Mouse (Mus musculus) forebrain, embryonic 10.5 days (tissue): ENCODE data around the gene Dnah2. TPM values are rescaled to one million over a fixed set of nuclear protein-coding genes. Genes with fewer than 3 reads are reported as not detected.

ENCODE experiments used
- DNase-seq: peaks from one replicate; pipeline ENCODE4 v3.0.0-alpha.2; 2017; ENCODE audit warnings: low spot score; ENCODE audit errors: extremely low spot score
- H3K27ac ChIP-seq: fragments of 300-500 bp; sonication (generic); 2 replicates; pipeline ENCODE4 v1.5.1; 2016; ENCODE audit warnings: mild to moderate bottlenecking
- H3K27me3 ChIP-seq: fragments of 300-500 bp; sonication (generic); 2 replicates; pipeline ENCODE4 v1.6.1; 2016; ENCODE audit warnings: mild to moderate bottlenecking; ENCODE audit not compliant: poor library complexity, severe bottlenecking
- H3K36me3 ChIP-seq: fragments of 300-500 bp; sonication (generic); replicated peaks from 2 replicates; pipeline ENCODE4 v1.6.1; 2016; ENCODE audit warnings: mild to moderate bottlenecking, moderate library complexity
- H3K4me1 ChIP-seq: fragments of 300-500 bp; sonication (generic); 2 replicates; pipeline ENCODE4 v1.6.1; 2016
- H3K4me3 ChIP-seq: fragments of 300-500 bp; sonication (generic); 2 replicates; pipeline ENCODE4 v1.5.1; 2016; ENCODE audit warnings: mild to moderate bottlenecking, moderate library complexity
- H3K9me3 ChIP-seq: fragments of 300-500 bp; sonication (generic); 2 replicates; pipeline ENCODE4 v1.6.1; 2016; ENCODE audit warnings: mild to moderate bottlenecking, moderate library complexity
- WGBS: fragments of 180-500 bp; shearing (Covaris S2); methylation state at CpG from one replicate; pipeline ENCODE4 v1.1.7; 2016; 5-methylcytosine and 5-hydroxymethylcytosine counted together
- polyA plus RNA-seq: library from polyadenylated mRNA; unstranded; fragments of >200 nt; fragmentation: Nextera tagmentation; extraction: Ambion mirVana; gene quantifications from 2 replicates; pipeline ENCODE4 v1.2.1, GENCODE M21; 2016

The Dnah2 gene
- polyA plus RNA-seq, 1 experiment from 2014 or later = 1.5 TPM

DNA sequence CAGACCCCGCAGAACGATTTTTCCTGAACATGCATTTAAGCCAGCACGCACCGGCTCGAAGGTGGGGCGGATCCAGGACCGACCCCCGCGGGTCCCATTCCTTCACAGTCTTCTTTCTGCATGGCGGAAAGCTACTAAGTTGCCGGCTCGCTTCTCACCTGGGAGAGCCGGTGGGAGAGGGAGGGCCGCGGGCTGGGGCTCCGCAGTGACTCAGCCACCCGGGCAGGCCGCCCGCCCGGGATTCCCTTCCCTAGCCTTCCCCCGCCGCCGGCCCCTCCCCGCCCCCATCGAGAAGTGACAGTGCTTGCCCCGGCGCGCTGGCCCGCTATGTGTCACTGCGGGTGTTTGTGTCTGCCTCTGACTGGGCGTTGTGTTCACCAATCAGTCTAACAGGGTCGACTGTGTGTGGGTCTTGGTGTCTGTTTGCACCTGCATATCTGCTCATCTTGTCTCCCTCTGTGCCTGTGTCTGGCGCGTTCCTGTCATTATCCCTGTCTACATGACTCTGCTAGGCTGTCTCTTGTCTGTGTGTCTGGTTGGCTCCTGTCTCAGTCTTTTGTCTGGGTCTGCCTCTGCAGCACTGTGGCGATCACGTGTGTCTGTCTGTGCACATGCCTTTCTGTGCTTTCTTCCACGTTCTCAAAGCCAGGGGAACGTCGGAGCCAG, 137.2 kb downstream of the Dnah2 start:
- peak overlapping the region; percentile 99 for H3K27ac ChIP-seq
- peak overlapping the region; percentile 79 for H3K4me3 ChIP-seq
- no peaks in the 10 kb centered on the region for H3K9me3 ChIP-seq
- peak; percentile 68 for DNase-seq
- H3K27me3 ChIP-seq = no peaks in the 10 kb centered on the region
- peaks cover 44% of the 10 kb centered on the region for H3K36me3 ChIP-seq
- under 1% methylated on average over 39 of the region's 39 CpGs for WGBS
- H3K4me1 ChIP-seq = peaks cover 99% of the 10 kb centered on the region

DNA sequence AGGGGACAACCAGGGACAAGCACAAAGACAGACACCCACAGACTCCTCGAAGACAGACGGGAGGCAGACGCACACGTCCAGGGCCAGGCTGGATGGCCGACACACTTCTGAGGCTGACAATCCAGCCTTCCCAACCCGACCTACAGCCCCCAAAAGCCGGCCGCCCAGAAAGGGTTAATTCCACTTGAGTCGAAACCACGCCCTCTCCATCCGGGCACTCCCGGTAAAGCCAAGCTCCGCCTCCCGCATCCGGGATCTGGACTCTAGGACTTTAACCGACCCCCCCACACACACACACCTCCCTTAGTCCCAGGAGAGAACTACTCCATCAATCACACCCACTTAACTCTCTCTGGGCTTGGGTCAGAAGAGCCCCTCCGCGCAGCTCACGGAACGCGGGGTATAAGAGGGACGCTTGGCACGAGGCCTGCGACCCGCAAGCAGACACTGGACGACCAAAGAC, 137.8 kb downstream of the Dnah2 start:
- no peaks in the 10 kb centered on the region for H3K27me3 ChIP-seq
- no peaks in the 10 kb centered on the region for H3K9me3 ChIP-seq
- under 1% methylated on average over 26 of the region's 26 CpGs for WGBS
- peaks cover 50% of the 10 kb centered on the region for H3K36me3 ChIP-seq
- DNase-seq = peak; percentile 97
- H3K4me1 ChIP-seq = peaks cover 93% of the 10 kb centered on the region
- H3K27ac ChIP-seq = peak overlapping the region; percentile 99
- H3K4me3 ChIP-seq = peak overlapping the region; percentile 79

- WGBS = under 1% methylated on average over 41 of the region's 41 CpGs
- Histone ChIP-seq H3K4me1 (peaks cover 87% of the 10 kb centered on the region), H3K27ac (peak overlapping the region; percentile 99), H3K36me3 (peaks cover 56% of the 10 kb centered on the region), H3K4me3 (peak overlapping the region; percentile 79), H3K9me3 (no peaks in the 10 kb centered on the region), H3K27me3 (no peaks in the 10 kb centered on the region)
- DNase-seq = no peak
Observed at GRCm38 (mm10) chr11:69410310-69411072, 138.4 kb downstream of the Dnah2 start.

- WGBS = 0% methylated on average over 18 of the region's 18 CpGs
- H3K4me3 ChIP-seq = peak overlapping the region; percentile 79
- H3K27me3 ChIP-seq = no peaks in the 10 kb centered on the region
- no peaks in the 10 kb centered on the region for H3K9me3 ChIP-seq
- DNase-seq = no peak
- peak overlapping the region; percentile 99 for H3K27ac ChIP-seq
- H3K4me1 ChIP-seq = peaks cover 82% of the 10 kb centered on the region
- H3K36me3 ChIP-seq = peaks cover 61% of the 10 kb centered on the region
Observed at GRCm38 (mm10) chr11:69410045-69410309, 138.9 kb downstream of the Dnah2 start.

GRCm38 (mm10) chr11:69409378-69410044, 139.4 kb downstream of the Dnah2 start:
- Histone ChIP-seq H3K9me3 (no peaks in the 10 kb centered on the region), H3K27me3 (no peaks in the 10 kb centered on the region), H3K4me1 (peaks cover 77% of the 10 kb centered on the region), H3K27ac (peak overlapping the region; percentile 99), H3K4me3 (peak overlapping the region; percentile 79), H3K36me3 (peaks cover 66% of the 10 kb centered on the region)
- under 1% methylated on average over 43 of the region's 46 CpGs for WGBS
- DNase-seq = peak; percentile 92

DNA sequence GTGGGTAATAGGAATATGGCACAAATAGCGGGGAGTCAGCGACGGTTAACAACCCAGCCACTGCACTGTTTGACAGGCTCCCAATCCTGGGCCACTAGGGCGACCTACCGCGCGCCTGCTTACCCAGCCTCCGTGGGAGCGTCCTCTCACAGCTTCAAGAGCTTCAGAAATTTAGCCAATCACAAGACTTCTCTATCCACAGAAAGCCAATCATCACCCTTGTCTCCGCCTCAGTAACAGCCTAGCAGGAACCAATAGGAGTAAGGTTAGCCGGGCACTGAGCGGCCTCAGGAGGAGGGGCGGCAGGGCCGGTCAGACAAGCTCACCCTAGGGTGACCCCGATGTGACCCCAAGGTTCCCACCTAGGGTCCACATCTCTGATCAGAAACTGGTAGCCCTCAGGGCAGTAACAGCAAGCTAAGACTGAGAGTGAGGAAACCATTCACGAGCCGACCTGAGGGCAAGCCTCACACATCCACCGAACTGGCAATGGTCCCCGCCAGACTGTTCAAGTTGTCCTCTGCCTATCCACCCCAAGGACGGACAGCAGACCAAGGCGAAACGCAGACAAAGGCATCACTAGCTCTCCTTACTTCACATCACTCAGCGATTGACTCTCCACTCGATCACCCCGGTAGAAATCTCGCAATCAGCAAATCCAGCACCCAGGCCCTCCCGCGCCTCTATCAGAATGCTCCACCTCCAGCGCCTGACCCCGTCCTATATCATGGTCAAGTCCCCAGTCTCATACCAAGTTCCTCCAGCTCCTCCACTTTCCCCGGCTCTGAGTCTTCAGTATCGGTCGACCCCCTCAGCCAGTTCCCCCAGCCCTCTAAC, 140.2 kb downstream of the Dnah2 start:
- peaks cover 70% of the 10 kb centered on the region for H3K36me3 ChIP-seq
- H3K27ac ChIP-seq = peak overlapping the region; percentile 99
- peaks cover 70% of the 10 kb centered on the region for H3K4me1 ChIP-seq
- peak overlapping the region; percentile 79 for H3K4me3 ChIP-seq
- WGBS = under 1% methylated on average over 33 of the region's 33 CpGs
- no peaks in the 10 kb centered on the region for H3K9me3 ChIP-seq
- peak; percentile 80 for DNase-seq
- H3K27me3 ChIP-seq = no peaks in the 10 kb centered on the region

- no peaks in the 10 kb centered on the region for H3K9me3 ChIP-seq
- H3K27ac ChIP-seq = peak overlapping the region; percentile 99; the same call in 1 of the 2 replicates
- H3K4me3 ChIP-seq = peak overlapping the region; percentile 79; the same call in 1 of the 2 replicates
- H3K36me3 ChIP-seq = peaks cover 70% of the 10 kb centered on the region
- 89% methylated on average over 4 of the region's 4 CpGs for WGBS
- no peak for DNase-seq
- H3K4me1 ChIP-seq = peaks cover 59% of the 10 kb centered on the region
- no peaks in the 10 kb centered on the region for H3K27me3 ChIP-seq
Observed at GRCm38 (mm10) chr11:69407724-69408004, 141.2 kb downstream of the Dnah2 start.

DNA sequence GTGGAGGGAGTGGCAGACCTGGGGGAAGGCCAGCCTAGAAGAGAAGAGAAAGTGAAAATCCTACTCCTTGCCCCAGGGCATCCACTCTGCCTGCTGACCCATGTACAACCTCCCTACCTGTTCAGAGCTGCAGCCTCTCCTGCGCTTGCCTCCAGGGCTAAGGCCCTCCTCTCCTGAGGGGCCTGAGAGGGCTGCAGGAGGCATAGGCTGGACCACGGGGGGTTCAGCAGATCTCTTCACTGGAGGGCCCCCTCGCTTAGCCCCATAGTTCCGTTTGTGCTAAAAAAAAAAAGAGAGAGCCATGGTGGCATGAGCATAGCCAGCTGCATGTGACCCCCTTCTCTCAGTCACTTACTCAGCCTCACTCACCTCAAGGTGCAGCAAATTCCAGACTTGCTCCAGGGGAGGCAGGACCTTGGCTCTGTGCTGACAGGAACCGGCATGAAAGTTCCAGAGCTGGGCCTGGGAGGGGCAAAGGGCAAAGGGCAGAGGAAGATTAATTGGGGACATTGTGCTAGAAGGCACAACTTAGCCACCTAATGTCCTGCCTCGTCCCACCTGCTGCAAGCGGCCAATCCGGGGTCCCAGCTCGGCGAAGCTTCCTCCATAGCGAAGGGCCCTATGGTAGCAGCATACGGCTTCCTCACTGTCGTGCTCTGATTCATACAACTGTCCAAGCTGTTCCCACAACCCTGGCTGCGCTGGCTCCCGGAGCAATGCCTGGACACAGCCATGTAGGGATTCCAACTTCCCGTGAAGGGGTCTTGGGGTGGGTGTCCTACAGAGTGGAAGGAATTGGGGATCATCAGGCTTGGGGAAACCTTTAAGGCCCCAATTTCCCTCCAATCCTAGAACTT, 141.8 kb downstream of the Dnah2 start:
- H3K4me1 ChIP-seq = peaks cover 53% of the 10 kb centered on the region
- no peak overlapping the region; the same call in none of the 2 replicates for H3K27ac ChIP-seq
- 88% methylated on average over 16 of the region's 16 CpGs for WGBS
- DNase-seq = no peak
- peak overlapping the region; percentile 79; the same call in 1 of the 2 replicates for H3K4me3 ChIP-seq
- peaks cover 71% of the 10 kb centered on the region for H3K36me3 ChIP-seq
- H3K9me3 ChIP-seq = no peaks in the 10 kb centered on the region
- H3K27me3 ChIP-seq = no peaks in the 10 kb centered on the region

- Histone ChIP-seq H3K27me3 (peaks cover 8% of the 10 kb centered on the region; the same call in 1 of the 2 replicates), H3K9me3 (no peaks in the 10 kb centered on the region), H3K27ac (no peak overlapping the region), H3K36me3 (peaks cover 71% of the 10 kb centered on the region), H3K4me3 (peak overlapping the region; percentile 10), H3K4me1 (peaks cover 51% of the 10 kb centered on the region)
- 89% methylated on average over 19 of the region's 19 CpGs for WGBS
- DNase-seq = no peak
Observed at GRCm38 (mm10) chr11:69406282-69406681, 142.6 kb downstream of the Dnah2 start.

DNA sequence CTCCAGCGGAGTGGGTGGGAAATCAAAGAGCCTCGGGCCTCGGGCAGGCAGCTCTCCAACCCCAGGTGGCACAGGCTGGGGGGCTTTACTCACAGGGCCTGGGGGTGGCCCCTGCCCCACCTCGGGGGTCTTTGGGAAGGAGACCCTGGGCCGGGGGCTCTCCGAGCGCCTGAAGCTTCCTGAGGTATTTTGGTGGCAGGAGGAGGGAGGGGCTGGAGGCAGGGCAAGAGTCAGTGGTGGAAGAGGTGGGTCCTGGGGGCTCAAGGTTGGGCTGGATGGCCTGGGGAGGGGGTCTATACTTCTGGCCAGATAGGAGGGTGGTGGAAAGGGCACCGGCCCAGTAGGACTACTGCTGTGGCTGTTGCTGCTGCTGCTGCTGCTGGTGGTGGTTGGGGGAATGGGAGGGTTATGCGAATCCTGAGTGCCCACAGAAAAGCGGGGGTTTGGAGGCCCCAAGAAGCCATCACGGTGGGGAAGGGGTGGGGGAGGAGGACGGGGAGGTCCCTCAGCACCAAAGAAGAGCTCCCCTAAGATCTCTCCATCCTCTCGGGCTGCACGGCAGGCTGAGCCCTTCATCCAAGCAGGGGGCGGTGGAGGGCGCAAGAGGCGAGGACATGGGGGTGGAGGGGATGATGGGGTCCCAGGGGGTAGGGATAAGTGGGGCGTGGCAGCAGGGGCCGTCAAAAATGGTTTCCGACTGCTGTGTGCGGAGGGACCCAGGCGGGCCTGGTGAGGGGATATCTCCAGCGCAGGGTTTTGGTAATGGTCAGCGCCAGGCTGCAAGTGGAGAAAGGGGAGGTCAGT, 143.3 kb downstream of the Dnah2 start:
- H3K27ac ChIP-seq = 0 out of 2 replicates have a peak overlapping the region, but pooled peaks have one; percentile 4
- WGBS = 89% methylated on average over 24 of the region's 24 CpGs
- no peak for DNase-seq

More for the DNA sequence above, 143.3 kb downstream of the Dnah2 start:
- peaks cover 14% of the 10 kb centered on the region for H3K27me3 ChIP-seq
- peaks cover 51% of the 10 kb centered on the region for H3K4me1 ChIP-seq
- peak overlapping the region; percentile 18 for H3K4me3 ChIP-seq
- H3K9me3 ChIP-seq = no peaks in the 10 kb centered on the region
- H3K36me3 ChIP-seq = peaks cover 77% of the 10 kb centered on the region
